Mouse (Mus musculus): Measurements from ENCODE around the gene Kcnab1. TPM values are rescaled to one million over a fixed set of nuclear protein-coding genes. Genes with fewer than 3 reads are reported as not detected.

Gene Kcnab1
- polyA plus RNA-seq, 1 experiment from 2014 or later: 1.6 TPM

- H3K9me3 ChIP-seq (ENCODE audit: control insufficient read depth): no peaks in the 10 kb centered on the region
- no peak overlapping the region for H3K4me2 ChIP-seq (replicated peaks; ENCODE audit: low read depth)
- ATAC-seq: no peak
- no peaks in the 10 kb centered on the region for H3K36me3 ChIP-seq (ENCODE audit: control insufficient read depth, insufficient read depth)
- no peak overlapping the region for H3K4me3 ChIP-seq (ENCODE audit: low read depth, low read length)
- H3K4me1 ChIP-seq (replicated peaks; ENCODE audit: control insufficient read depth, insufficient read depth, low read length): no peaks in the 10 kb centered on the region
- no peak for TF ChIP-seq CTCF (IDR thresholded peaks at IDR 0.05; ENCODE audit: low read depth)
- no peaks in the 10 kb centered on the region for H3K27me3 ChIP-seq (replicated peaks; ENCODE audit: control insufficient read depth, insufficient read depth, low read length)
- no peak overlapping the region for H3K9ac ChIP-seq (ENCODE audit: low read depth, low read length)
- no peak overlapping the region for H3K27ac ChIP-seq (ENCODE audit: low read depth, low read length)
- WGBS: 73% methylated on average over 3 of the region's 3 CpGs
These were observed 7.8 kb downstream of the Kcnab1 start for GRCm38 (mm10) chr3:65116958-65117357.

GRCm38 (mm10) chr3:65117365-65117764 lies 8.2 kb downstream of the Kcnab1 start:
- no peak overlapping the region for H3K4me2 ChIP-seq (replicated peaks; ENCODE audit: low read depth)
- H3K27ac ChIP-seq (ENCODE audit: low read depth, low read length): no peak overlapping the region
- 83% methylated on average over 8 of the region's 8 CpGs for WGBS

GRCm38 (mm10) chr3:65124975-65125374 lies 15.8 kb downstream of the Kcnab1 start:
- ATAC-seq: no peak
- H3K27ac ChIP-seq (ENCODE audit: low read depth, low read length): no peak overlapping the region
- no peaks in the 10 kb centered on the region for H3K4me1 ChIP-seq (replicated peaks; ENCODE audit: control insufficient read depth, insufficient read depth, low read length)
- H3K27me3 ChIP-seq (replicated peaks; ENCODE audit: control insufficient read depth, insufficient read depth, low read length): no peaks in the 10 kb centered on the region
- no peak for TF ChIP-seq CTCF (IDR thresholded peaks at IDR 0.05; ENCODE audit: low read depth)
- H3K9ac ChIP-seq (ENCODE audit: low read depth, low read length): no peak overlapping the region
- no peaks in the 10 kb centered on the region for H3K36me3 ChIP-seq (ENCODE audit: control insufficient read depth, insufficient read depth)
- WGBS: 66% methylated on average over 3 of the region's 3 CpGs
- H3K4me2 ChIP-seq (replicated peaks; ENCODE audit: low read depth): no peak overlapping the region
- no peak overlapping the region for H3K4me3 ChIP-seq (ENCODE audit: low read depth, low read length)
- H3K9me3 ChIP-seq (ENCODE audit: control insufficient read depth): no peaks in the 10 kb centered on the region

More at GRCm38 (mm10) chr3:65117365-65117764, 8.2 kb downstream of the Kcnab1 start:
- no peak for TF ChIP-seq CTCF (IDR thresholded peaks at IDR 0.05; ENCODE audit: low read depth)
- Histone ChIP-seq H3K4me3 (ENCODE audit: low read depth, low read length) (no peak overlapping the region), H3K4me1 (replicated peaks; ENCODE audit: control insufficient read depth, insufficient read depth, low read length) (no peaks in the 10 kb centered on the region), H3K36me3 (ENCODE audit: control insufficient read depth, insufficient read depth) (no peaks in the 10 kb centered on the region), H3K9ac (ENCODE audit: low read depth, low read length) (no peak overlapping the region), H3K27me3 (replicated peaks; ENCODE audit: control insufficient read depth, insufficient read depth, low read length) (no peaks in the 10 kb centered on the region), H3K9me3 (ENCODE audit: control insufficient read depth) (no peaks in the 10 kb centered on the region)
- no peak for ATAC-seq

- Histone ChIP-seq H3K4me3 (ENCODE audit: low read depth, low read length) (no peak overlapping the region), H3K27ac (ENCODE audit: low read depth, low read length) (no peak overlapping the region), H3K4me1 (replicated peaks; ENCODE audit: control insufficient read depth, insufficient read depth, low read length) (no peaks in the 10 kb centered on the region), H3K36me3 (ENCODE audit: control insufficient read depth, insufficient read depth) (no peaks in the 10 kb centered on the region), H3K27me3 (replicated peaks; ENCODE audit: control insufficient read depth, insufficient read depth, low read length) (no peaks in the 10 kb centered on the region), H3K9ac (ENCODE audit: low read depth, low read length) (no peak overlapping the region), H3K9me3 (ENCODE audit: control insufficient read depth) (no peaks in the 10 kb centered on the region), H3K4me2 (replicated peaks; ENCODE audit: low read depth) (no peak overlapping the region)
- ATAC-seq: no peak
- no peak for TF ChIP-seq CTCF (IDR thresholded peaks at IDR 0.05; ENCODE audit: low read depth)
- 73% methylated on average over 1 of the region's 1 CpGs for WGBS
These were observed 20.4 kb downstream of the Kcnab1 start for GRCm38 (mm10) chr3:65129625-65130024.

GRCm38 (mm10) chr3:65134931-65135330 lies 25.7 kb downstream of the Kcnab1 start:
- no peak overlapping the region for H3K4me2 ChIP-seq (replicated peaks; ENCODE audit: low read depth)
- no peak for ATAC-seq
- H3K36me3 ChIP-seq (ENCODE audit: control insufficient read depth, insufficient read depth): no peaks in the 10 kb centered on the region
- no peaks in the 10 kb centered on the region for H3K27me3 ChIP-seq (replicated peaks; ENCODE audit: control insufficient read depth, insufficient read depth, low read length)
- WGBS: 72% methylated on average over 5 of the region's 5 CpGs
- no peaks in the 10 kb centered on the region for H3K9me3 ChIP-seq (ENCODE audit: control insufficient read depth)
- TF ChIP-seq CTCF (IDR thresholded peaks at IDR 0.05; ENCODE audit: low read depth): no peak
- no peaks in the 10 kb centered on the region for H3K4me1 ChIP-seq (replicated peaks; ENCODE audit: control insufficient read depth, insufficient read depth, low read length)
- H3K4me3 ChIP-seq (ENCODE audit: low read depth, low read length): no peak overlapping the region
- H3K9ac ChIP-seq (ENCODE audit: low read depth, low read length): no peak overlapping the region
- H3K27ac ChIP-seq (ENCODE audit: low read depth, low read length): no peak overlapping the region

- Histone ChIP-seq H3K9me3 (ENCODE audit: control insufficient read depth) (no peaks in the 10 kb centered on the region), H3K9ac (ENCODE audit: low read depth, low read length) (no peak overlapping the region), H3K4me3 (ENCODE audit: low read depth, low read length) (no peak overlapping the region), H3K36me3 (ENCODE audit: control insufficient read depth, insufficient read depth) (no peaks in the 10 kb centered on the region), H3K27ac (ENCODE audit: low read depth, low read length) (no peak overlapping the region), H3K4me1 (replicated peaks; ENCODE audit: control insufficient read depth, insufficient read depth, low read length) (no peaks in the 10 kb centered on the region), H3K27me3 (replicated peaks; ENCODE audit: control insufficient read depth, insufficient read depth, low read length) (no peaks in the 10 kb centered on the region), H3K4me2 (replicated peaks; ENCODE audit: low read depth) (no peak overlapping the region)
- no peak for ATAC-seq
- no peak for TF ChIP-seq CTCF (IDR thresholded peaks at IDR 0.05; ENCODE audit: low read depth)
- 76% methylated on average over 5 of the region's 5 CpGs for WGBS
These were observed 27.7 kb downstream of the Kcnab1 start for GRCm38 (mm10) chr3:65136897-65137296.

GRCm38 (mm10) chr3:65138739-65139138 lies 29.6 kb downstream of the Kcnab1 start:
- Histone ChIP-seq H3K9ac (ENCODE audit: low read depth, low read length) (no peak overlapping the region), H3K36me3 (ENCODE audit: control insufficient read depth, insufficient read depth) (no peaks in the 10 kb centered on the region), H3K27me3 (replicated peaks; ENCODE audit: control insufficient read depth, insufficient read depth, low read length) (no peaks in the 10 kb centered on the region), H3K4me3 (ENCODE audit: low read depth, low read length) (no peak overlapping the region), H3K4me1 (replicated peaks; ENCODE audit: control insufficient read depth, insufficient read depth, low read length) (no peaks in the 10 kb centered on the region), H3K9me3 (ENCODE audit: control insufficient read depth) (no peaks in the 10 kb centered on the region), H3K27ac (ENCODE audit: low read depth, low read length) (no peak overlapping the region), H3K4me2 (replicated peaks; ENCODE audit: low read depth) (no peak overlapping the region)
- TF ChIP-seq CTCF (IDR thresholded peaks at IDR 0.05; ENCODE audit: low read depth): no peak
- ATAC-seq: no peak
- 69% methylated on average over 3 of the region's 3 CpGs for WGBS

Data from intestine, postnatal 0 days (tissue).